Mouse (Mus musculus) heart, adult 8-10 months (tissue): ENCODE data around the gene Zmat1. TPM values are rescaled to one million over a fixed set of nuclear protein-coding genes. Genes with fewer than 3 reads are reported as not detected.
"Not testable (repeated sequence)": the region's sequence is repeated elsewhere in the genome, so short reads cannot be mapped to it uniquely, and the experiment has no call there.

Source experiments
- DNase-seq: peaks from one replicate; pipeline ENCODE4 v3.0.0; 2022; ENCODE audit warnings: low spot score
- total RNA-seq, 4 experiments: library from RNA; stranded (reverse); gene quantifications; 2 replicates each; pipeline ENCODE4 v1.2.4; 2022

Zmat1 gene
- total RNA-seq: 10 to 100 TPM in 1 of 4 experiments, 1 to 10 TPM in 3; 4.7 to 10.7 (median 7.1) TPM

DNA sequence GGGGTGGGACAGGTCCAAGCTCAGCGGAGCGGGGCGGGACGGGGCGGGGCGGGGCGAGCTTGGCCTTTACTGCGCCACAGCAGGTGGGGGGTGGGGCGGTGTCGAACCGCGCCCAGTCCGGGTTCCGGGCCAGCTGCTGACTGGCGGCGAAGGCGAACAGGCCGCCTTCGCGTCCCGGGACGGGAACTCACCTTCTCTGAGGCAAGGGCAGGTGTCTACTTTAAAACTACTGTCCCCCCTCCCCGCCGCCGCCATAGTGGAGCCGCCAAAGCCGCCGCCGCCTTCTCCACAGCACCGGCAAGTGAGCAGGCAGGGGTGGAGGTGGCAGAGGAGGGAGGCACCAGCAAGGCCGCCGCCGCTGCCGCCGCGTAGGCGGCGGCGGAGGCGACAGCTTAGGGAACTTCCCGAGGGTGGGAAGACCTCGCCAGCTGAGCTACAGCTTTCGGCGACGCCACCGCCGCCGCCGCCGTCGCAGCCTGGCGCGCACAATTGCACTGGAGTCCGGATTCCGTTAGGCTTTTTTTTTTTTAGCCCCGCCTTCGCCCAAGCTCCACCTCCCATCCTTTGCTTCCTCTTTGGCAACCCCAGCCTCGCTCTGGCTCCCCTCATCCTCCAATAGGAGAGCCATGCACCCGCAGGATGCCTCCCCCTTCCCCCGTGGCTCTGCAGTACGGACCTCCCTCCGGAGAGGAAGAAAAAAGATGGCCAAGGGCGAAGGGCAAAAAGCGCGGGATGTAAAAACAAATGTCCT lies at the start of gene Zmat1:
TSS of gene Zmat1 (minus strand) at position 490 of the 751 bp plus-strand sequence.
- peak; percentile 89 for DNase-seq

DNA sequence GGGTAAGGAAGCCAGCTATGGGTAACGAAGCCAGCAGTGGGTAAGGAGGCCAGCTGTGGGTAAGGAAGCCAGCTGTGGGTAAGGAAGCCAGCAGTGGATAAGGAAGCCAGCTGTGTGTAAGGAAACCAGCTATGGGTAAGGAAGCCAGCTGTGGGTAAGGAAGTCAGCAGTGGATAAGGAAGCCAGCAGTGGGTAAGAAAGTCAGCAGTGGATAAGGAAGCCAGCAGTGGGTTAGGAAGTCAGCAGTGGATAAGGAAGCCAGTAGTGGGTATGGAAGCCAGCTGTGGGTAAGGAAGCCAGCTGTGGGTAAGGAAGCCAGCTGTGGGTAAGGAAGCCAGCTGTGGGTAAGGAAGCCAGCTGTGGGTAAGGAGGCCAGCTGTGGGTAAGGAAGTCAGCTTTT lies 44.9 kb upstream of the Zmat1 start:
- not testable (repeated sequence) for DNase-seq

DNA sequence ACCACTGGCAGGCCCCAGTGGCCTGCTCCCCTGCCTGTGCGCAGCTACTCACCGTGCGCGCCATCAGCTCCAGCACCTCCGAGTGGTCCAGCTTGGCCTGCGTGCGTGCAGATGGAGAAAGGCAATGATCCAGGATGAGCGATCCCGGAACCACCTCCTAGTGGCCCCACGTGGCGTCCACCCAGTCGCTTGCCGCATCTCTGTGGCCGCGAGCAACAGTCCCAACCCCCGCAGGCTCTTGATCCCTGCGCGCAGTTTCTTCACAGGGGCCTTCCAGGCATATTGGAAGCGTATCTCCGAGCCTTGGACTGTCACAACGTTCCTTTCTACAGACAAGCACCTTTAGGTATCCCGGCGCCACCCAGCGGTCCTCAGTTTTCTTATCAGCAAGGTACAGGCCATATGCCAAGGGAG lies 27.0 kb upstream of the Zmat1 start:
- DNase-seq: no peak

DNA sequence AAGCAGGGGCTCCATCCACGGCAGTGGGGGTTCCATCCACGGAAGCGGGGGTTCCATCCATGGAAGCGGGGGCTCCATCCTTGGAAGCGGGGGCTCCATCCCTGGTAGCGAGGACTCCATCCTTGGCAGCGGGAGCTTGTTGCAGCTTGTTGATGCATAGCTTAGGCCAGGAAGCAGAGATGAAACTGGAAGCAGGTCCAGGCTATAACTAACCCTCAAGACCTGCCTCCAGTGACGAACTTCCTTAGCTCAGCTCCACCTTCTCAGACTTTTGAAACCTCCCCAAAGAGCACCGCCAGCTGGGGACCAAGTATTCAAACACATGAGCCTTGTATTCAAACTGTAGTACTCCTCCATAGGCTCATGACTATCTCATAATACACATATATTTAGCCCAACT lies 16.1 kb upstream of the Zmat1 start:
- no peak for DNase-seq

DNA sequence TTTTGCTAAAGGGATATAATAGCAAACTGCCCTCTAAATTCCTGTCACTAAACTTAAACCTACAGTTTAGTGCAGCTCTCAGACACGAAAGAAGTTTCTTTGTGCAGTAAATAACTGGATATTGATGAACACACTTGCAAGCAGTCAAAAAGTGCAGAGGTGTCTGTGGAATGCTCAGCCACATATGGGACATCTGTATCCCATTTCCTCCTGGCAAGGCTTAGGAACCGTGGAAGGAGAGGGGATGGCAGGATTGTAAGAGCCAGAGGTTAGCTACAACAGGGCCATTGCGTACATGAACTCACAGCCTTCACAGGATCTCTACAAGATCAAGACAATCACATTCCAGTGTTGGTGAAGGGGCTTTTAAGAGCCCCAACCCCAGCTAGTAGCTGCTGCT lies 2.4 kb upstream of the Zmat1 start:
- no peak for DNase-seq

DNA sequence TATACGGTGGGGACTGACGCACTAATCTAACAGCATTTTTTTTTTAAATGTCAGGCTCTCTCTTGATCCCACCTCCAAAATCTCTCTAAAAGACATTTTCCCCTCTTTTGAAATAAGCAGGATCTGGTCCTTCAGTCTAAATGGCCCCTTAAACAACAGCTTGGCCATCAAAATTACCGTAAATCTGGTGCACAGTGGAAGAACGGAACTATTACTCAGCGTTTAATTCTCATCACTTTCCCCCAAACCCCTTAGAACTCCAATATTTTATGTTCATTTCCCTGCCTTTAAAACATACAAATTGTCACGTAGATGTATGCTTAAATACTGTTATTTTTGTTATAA lies 434 bp upstream of the Zmat1 start:
- no peak for DNase-seq

DNA sequence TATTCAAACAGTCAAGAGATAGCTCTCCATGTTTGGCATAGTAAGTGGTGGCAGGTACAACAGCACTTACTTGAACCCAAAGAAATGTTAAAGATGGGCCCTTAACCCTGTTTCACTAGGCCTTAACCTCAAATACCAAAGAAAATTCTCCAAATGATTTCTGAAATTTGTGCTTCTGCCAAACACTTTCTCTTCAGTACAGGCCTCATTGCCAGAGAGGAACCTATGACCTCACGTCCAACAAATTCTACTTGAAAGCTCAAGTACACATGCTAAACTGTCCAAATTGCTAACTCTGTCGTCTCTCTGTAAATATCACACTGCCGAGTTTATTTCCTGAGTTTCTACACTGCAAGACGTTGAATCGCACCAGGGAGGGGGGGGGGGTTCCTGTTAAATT lies 988 bp downstream of the Zmat1 start:
- peak; percentile 6 for DNase-seq

DNA sequence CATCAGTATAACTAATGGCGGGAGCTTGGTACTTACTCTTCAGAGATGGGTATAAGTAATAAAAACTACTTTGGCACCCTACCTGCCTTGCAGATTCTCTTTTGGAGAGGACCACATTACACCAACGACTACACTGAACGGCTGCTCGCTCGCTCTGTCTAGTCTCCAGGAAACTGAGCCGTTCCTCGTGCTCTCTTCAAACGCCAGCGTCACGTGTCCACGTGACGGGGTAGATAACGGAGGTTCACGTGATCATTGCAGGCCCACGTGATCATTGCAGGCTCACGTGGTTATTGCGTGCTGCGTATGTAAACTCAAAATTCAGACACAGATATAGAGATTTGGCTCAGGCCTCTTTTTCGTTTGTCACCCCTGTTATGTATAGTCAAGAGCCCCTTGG lies 44.5 kb downstream of the Zmat1 start, which contains the start of gene Nxf2:
TSS of gene Nxf2 (minus strand) at position 209 of the 400 bp plus-strand sequence.
- no peak for DNase-seq

DNA sequence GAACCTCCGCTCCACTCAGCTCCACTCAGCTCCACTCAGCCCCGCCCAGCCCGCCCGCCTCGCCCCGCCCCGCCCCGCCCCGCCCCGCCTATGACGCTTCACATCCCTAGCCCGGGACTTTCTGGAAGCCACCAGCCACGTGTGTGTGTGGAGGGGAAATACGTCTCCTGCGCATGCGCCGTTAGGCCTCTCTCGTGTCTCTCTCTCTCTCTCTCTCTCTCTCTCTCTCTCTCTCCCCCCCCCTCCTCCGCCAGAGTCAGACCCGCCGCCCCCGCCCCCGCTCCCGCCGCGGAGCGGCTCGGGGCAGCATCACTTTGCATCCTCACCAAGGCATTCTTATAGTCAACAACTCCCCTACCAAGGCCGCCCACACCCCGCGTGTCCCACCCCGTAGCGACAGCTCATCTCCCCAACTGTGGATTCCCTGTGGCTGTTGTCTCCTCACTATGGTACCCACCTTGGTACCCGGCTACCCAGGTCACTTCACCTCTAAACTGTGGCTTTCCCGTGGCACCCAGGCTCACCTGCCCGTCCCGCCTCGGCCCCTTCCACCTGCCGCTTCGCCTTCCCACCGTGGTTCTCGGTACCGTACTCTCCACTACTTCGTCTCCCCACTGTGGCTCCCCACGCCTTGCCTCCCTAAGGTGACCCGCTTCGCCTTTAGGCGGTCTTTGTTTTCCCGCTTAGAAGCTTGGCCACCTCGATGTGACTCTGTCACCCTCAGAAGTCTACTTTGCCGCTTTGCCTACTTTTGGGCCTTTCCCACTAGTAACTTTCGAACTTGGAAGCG lies 45.5 kb downstream of the Zmat1 start:
- peak; percentile 23 for DNase-seq

DNA sequence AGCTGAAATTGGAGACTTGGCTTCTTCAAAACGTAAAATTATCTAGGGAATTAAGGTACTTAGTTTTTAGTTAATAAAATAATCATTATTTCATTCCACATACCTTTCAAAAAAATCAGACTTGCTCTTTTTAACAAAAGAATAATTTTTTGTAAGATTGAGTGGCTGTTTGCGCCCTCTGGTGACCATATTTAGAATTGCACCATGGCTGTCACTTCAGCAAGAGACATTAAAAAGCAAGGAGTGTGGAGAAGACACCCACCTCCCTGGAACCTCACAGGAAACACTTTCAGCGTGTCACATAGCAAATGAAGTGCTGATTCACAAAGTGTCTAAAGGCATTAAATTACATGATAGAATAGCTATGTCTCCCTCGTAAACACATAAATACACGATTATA lies 78.6 kb downstream of the Zmat1 start:
- peak; percentile 3 for DNase-seq

DNA sequence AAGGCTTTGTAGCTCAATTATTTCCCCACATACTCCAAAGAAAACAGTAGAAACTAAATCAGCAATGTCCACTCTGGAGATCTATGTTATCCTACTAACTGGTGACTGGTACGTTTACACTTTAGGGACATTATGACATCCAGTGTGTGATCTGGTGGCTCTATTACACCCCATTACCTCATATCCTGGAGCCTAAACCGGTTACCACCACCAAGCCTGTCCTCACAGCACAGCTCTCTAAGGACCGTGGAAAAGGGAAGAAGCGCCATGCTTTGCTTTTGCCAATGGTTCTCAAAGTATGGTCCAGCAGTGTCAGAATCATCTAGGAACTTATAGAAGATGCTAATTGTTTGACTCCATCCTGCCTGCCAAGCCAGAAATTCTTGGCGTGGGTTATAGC lies 79.1 kb downstream of the Zmat1 start:
- DNase-seq: no peak

DNA sequence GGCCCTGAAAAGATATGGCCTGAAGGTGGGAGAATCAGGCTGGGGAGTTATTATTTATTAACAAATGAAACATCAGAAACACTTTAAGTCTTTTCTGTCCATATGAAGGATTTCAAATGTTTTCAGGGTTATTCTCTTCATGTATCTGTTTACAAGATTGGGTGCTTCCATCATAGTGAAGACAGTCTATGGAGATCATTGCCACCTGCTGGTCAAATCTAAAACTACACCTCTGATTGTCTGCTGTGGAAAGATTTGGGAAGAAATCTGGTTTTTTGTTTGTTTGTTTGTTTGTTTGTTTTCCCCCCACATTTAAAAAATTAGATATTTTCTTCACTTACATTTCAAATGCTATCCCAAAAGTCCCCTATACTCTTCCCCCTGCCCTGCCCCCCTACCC lies 84.0 kb downstream of the Zmat1 start:
- DNase-seq: peak; percentile 20

DNA sequence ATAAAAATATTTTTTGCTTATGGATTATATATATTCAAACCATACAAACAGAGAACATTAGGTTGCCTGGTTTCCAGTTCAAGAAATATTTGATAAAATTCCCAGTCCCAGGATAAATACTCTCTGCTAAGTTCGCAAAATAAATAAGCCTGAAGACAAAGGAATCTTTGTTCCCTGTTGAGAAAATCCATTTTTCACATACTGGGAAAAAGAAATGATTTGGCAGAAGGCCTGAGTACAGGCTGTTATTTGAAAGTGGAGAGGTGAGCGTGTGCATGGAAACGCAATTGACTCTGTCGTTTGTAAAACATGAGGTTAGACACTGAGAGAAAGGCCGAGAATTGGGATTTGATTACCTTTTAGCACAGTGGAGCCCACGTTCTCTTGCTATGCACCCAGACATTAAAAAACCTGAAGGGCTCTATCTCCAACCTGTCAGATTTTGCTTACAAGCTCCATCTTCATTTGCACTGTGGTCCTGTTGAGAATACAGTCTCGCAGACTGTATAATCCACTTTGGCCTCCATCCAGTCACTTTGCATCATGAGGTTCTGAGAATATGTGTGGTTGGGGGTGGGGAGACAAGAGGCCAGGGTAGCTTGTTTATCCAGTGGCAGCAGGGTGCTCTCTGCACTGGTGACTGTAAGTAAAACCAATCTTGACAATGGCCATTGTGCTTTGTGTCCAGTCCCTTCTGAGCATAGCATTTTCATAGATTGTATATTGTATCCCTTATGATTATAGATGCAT lies 85.2 kb downstream of the Zmat1 start:
- DNase-seq: no peak

Other genes with a start within 250 kb of the Zmat1 start
- gene Armcx2, start 200.0 kb downstream of the Zmat1 start, total RNA-seq: 1 to 10 TPM; 3.4 to 5.6 (median 5.1) TPM
- gene Nxf2, start 44.5 kb downstream of the Zmat1 start, total RNA-seq: not detected
- not detected for gene Gm15023, start 168.4 kb upstream of the Zmat1 start, total RNA-seq
- gene Tceal6, start 201.5 kb upstream of the Zmat1 start, total RNA-seq: under 1 TPM in 1 of 4 experiments, not detected in 3; 0.31 TPM